Mouse (Mus musculus): ENCODE results near the gene Numbl. TPM values are rescaled to one million over a fixed set of nuclear protein-coding genes. Genes with fewer than 3 reads are reported as not detected.
"Not testable (repeated sequence)": the region's sequence is repeated elsewhere in the genome, so short reads cannot be mapped to it uniquely, and the experiment has no call there.

Gene Numbl
- 0.29 and 1.1 TPM in 2 replicates for total RNA-seq (2017)

GRCm38 (mm10) chr7:27258205-27258899, at the start of gene Numbl:
TSS of gene Numbl (plus strand) at chr7:27258433.
- peak; percentile 71 for ATAC-seq (replicated peaks; ENCODE audit: low read depth, poor library complexity, severe bottlenecking)

GRCm38 (mm10) chr7:27212626-27213025, 45.6 kb upstream of the Numbl start:
- no peak for ATAC-seq (replicated peaks; ENCODE audit: low read depth, poor library complexity, severe bottlenecking)

DNA sequence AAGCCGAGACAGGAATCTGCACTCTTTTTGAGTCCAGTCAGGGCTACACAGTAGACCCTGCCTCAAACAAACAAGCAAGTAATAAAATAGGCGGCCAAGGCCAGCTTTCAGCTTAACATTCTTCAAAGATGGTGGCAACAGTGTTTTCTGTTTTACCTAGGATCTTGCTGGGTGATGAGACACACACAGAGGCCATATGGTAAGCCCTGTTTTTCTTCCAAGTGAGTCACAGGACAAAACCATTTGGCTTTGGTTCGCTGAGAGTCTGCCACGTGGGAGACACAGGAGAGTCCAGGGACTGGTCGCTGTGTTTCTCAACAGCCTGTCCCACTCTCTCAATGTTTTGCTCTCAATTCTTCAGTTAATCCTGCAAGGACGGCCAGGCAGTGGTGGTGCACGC, 39.6 kb upstream of the Numbl start:
- ATAC-seq (replicated peaks; ENCODE audit: low read depth, poor library complexity, severe bottlenecking): no peak

DNA sequence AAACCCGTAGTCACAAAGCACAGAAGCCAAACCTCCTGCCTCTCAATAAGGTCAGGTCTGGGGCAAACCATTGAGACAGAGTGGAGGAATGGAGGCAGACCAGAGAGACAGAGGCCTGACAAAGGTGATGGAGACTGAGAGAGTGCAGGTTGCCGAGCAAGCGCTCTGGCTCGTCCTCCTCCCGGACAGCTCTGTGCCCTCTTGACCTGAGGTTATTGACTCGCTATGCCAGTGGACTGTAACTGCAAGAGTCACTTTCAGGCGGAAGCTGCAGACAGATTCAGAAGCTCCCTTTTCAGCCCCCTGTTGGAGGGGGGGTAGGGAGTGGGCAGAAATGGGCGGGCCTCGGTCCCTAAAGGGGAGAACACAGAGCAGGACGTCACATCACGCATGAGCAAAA, 38.3 kb upstream of the Numbl start:
- ATAC-seq (replicated peaks; ENCODE audit: low read depth, poor library complexity, severe bottlenecking): no peak

DNA sequence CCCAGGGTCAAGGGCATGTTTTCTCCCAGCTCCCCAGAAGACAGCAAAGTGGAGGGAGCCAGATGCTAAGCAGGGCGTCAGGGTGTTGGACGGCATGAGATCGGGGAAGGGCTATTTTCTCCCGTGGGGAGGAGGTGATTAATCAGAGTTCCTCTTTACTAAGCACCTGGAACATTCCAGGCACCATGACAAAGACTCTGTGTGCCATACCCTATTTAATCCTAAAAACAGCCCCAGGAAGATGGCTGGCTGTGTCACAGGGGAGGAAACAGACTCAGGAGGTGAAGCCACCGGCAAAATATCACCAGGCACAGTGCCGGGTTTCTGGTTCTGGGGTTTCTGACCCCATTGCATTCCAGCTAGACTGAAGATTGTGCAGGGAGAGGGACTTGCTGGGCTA, 36.3 kb upstream of the Numbl start:
- ATAC-seq (replicated peaks; ENCODE audit: low read depth, poor library complexity, severe bottlenecking): no peak

GRCm38 (mm10) chr7:27222538-27222937, 35.7 kb upstream of the Numbl start:
- ATAC-seq (replicated peaks; ENCODE audit: low read depth, poor library complexity, severe bottlenecking): no peak

DNA sequence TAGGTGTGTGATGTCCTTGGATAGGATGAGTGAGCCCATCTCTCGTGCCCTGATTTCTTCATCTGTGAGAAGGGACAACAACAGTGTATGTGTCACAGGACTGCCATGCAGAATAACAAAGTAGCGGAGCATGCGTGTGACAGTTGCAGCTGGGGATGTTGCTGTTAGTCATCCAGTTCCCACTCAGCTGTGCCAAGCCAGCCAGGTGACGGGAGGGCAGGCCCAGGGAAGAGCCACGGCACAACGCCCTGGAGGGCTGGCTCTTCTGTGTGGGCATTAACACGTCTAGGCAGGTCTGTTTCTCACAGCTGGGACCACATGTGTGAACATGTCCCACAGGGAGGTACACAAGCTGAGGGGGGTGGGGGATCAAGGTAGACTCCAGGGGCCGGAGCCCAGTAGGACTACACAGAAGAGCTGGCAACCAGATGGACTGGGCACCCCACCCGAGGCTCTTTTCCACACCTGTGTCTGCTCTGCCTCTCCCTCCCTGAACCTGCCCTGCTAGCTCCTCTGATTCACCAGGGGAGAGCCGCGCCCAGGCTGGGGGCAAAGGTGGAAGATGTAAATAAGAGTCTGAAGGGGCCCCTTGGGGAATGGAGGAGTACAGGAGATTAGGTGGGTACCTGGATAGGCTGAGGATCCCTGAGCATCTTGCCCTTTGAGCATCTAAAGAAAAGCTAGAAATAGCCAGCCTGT, 33.2 kb upstream of the Numbl start:
- no peak for ATAC-seq (replicated peaks; ENCODE audit: low read depth, poor library complexity, severe bottlenecking)

GRCm38 (mm10) chr7:27227276-27227675, 31.0 kb upstream of the Numbl start:
- ATAC-seq (replicated peaks; ENCODE audit: low read depth, poor library complexity, severe bottlenecking): no peak

- no peak for ATAC-seq (replicated peaks; ENCODE audit: low read depth, poor library complexity, severe bottlenecking)
Measured at GRCm38 (mm10) chr7:27227676-27228075, 30.6 kb upstream of the Numbl start.

GRCm38 (mm10) chr7:27228281-27228821, 29.9 kb upstream of the Numbl start, which contains the start of gene Itpkc:
TSS of gene Itpkc (minus strand) at chr7:27228661.
- peak; percentile 79 for ATAC-seq (replicated peaks; ENCODE audit: low read depth, poor library complexity, severe bottlenecking)

DNA sequence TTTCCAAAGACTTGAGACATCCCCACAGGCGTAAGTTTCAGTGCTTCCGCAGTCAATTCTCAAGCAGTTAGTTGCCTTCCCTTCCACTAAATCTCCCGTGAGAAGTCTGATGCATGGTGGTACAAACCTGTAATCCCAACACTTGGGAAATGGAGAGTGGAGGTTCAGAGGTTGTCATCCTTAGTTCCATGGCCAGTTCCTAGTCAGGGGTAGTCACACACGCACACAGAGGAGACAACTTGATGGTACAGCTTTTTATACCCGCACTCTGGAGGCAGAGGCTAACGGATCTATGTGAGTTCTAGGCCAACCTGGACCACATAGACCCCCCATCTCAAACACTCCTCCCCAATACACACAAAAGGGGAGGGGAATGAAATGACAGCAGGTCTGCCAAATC, 29.4 kb upstream of the Numbl start:
- ATAC-seq (replicated peaks; ENCODE audit: low read depth, poor library complexity, severe bottlenecking): peak; percentile 9; the same call in 1 of the 2 replicates

- ATAC-seq (replicated peaks; ENCODE audit: low read depth, poor library complexity, severe bottlenecking): no peak
Measured at GRCm38 (mm10) chr7:27230781-27231180, 27.5 kb upstream of the Numbl start.

GRCm38 (mm10) chr7:27231693-27232331, 26.4 kb upstream of the Numbl start:
- no peak for ATAC-seq (replicated peaks; ENCODE audit: low read depth, poor library complexity, severe bottlenecking)

DNA sequence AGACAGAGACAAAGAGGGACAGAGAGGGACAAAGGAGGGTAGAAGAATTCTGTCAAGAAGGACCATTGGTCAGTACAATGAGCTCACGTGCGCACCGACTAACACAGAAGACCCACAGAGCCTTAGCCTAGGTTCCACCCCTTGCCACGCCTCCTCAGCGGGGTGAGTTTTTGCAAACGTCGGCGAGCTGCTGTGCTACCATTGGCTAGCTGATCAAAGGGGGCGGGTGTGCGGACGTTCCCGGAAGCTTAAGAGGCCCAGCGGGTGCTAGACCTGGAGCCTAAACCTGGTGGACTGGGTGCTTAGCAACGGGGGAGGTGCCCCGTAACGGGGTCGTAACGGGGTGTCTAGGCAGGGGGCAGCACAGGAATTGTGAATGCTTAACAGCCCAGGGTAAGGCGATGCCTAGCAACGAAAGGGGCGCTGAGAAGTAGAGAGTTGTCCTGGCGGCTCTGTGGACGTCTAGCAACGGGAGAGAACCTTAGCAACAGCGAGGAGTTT, 25.4 kb upstream of the Numbl start, which contains the start of gene Coq8b:
TSS of gene Coq8b (plus strand) at position 243 of the 501 bp plus-strand sequence.
- peak; percentile 91 for ATAC-seq (replicated peaks; ENCODE audit: low read depth, poor library complexity, severe bottlenecking)

GRCm38 (mm10) chr7:27233300-27233699, 24.9 kb upstream of the Numbl start:
- ATAC-seq (replicated peaks; ENCODE audit: low read depth, poor library complexity, severe bottlenecking): no peak

GRCm38 (mm10) chr7:27235726-27236125, 22.5 kb upstream of the Numbl start:
- no peak for ATAC-seq (replicated peaks; ENCODE audit: low read depth, poor library complexity, severe bottlenecking)

GRCm38 (mm10) chr7:27237527-27237926, 20.7 kb upstream of the Numbl start:
- no peak for ATAC-seq (replicated peaks; ENCODE audit: low read depth, poor library complexity, severe bottlenecking)

DNA sequence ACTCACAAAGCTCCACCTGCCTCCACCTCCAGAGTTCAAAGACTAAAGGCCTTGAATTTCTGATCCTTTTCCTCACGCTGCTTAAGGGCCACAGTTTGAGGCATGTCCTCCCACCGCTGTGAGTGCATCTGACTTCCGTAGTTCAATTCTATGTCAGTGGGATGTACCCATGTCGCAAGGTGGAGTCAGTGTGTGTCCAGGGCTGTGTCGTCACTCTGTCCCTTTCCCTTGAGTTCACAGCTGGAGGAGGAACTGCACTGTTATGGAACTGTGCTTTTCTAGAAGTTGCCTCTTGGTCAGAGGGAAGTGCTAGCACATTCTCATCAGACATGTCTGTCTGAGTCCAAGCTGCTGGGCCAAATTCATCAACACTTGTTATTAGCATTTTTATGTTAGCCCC, 19.7 kb upstream of the Numbl start:
- ATAC-seq (replicated peaks; ENCODE audit: low read depth, poor library complexity, severe bottlenecking): no peak; the same call in 1 of the 2 replicates

DNA sequence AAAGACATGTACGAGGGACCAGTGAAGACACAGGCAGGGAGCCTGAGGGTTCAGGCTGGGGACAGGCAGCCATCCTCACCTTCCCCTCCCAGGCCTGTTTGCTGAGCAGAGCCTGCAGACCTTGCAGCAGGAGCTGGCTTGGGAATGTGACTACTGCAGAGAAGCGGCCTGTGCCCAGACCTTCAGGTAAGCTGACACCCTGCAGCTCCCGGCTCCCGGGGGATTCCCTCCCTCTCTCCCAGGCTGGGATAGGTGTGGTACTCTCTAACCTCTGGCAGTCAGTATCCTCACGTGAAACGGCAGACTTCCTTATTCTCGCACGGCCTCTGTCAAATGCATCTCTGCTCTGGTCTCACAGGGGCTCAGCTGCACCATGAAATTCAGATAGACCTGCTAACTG, 15.0 kb upstream of the Numbl start:
- ATAC-seq (replicated peaks; ENCODE audit: low read depth, poor library complexity, severe bottlenecking): no peak

GRCm38 (mm10) chr7:27244088-27244487, 14.1 kb upstream of the Numbl start:
- not testable (repeated sequence) for ATAC-seq (replicated peaks; ENCODE audit: low read depth, poor library complexity, severe bottlenecking)

Measured in common myeloid progenitor, adult 5-6 weeks (primary cell).